8 mouse cellular contexts compared by ENCODE assay signal in the genomic region with DNA sequence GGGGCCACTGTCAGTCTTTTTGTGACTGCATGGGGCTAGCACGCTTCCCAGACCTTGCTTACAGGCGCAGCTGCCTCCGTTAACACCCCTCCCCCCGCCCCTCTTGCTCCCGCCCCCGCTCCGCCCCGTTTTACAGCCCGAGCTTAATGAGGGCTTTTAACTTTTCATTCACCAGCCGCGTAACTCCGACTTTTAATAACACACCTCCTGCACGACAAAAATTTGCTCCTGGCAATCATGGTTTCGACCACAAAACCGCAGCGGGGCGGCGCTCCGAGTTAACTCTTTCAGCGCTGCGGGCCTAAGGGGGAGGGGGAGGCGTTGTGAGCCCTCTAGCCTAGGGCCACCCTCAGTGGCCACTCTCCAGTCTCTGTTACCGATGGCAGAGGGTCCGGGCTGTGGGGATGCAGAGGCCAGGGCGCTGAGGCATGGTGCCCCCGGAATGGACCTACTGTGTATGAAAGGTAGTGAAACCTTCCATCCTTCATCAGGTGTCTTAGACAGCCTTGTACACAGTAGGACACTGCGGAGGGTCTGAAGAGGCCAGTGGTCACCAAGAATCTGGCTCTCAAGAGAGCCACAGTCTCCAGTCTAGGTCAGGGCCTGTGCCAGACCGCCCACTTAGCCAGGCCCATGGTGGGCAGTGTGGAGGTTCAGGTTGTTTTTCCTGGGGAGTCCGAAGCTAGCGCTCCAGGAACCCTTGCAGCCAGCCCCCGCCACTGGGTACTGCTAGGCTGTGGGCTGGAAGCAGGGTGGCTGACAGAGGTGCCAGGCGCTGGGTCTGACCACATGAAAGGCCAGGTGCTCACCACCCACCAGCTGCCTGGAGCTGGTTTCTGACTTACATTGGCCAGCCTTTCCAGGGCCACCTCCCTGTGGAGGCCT. TPM values are rescaled to one million over a fixed set of nuclear protein-coding genes. Genes with fewer than 3 reads are reported as not detected.
A peak's percentile ranks its signal among the peaks of the same experiment; 100 is the strongest.
DNase-seq lines count a peak whose midpoint lies in the region; ATAC-seq lines count a peak whose summit lies in the region.

No protein-coding gene starts in this region.

- peaks cover 73% of the 10 kb centered on the region for H3K27me3 ChIP-seq in heart, embryonic 10.5 days (ENCODE audit: insufficient read depth, poor library complexity, severe bottlenecking)
- peaks cover 27% of the 10 kb centered on the region for H3K27me3 ChIP-seq in heart, embryonic 15.5 days
- peaks cover 82% of the 10 kb centered on the region for H3K27me3 ChIP-seq in midbrain, embryonic 12.5 days

- DNase-seq in heart, embryonic 10.5 days (ENCODE audit: low spot score) = peak; percentile 84
- no peak for DNase-seq in heart, adult 8-10 months (ENCODE audit: low spot score)
- peak; percentile 44 for DNase-seq in brain, adult 2 months (ENCODE audit: low read depth, low spot score)
- DNase-seq in kidney, postnatal 36 days = peak; percentile 46 to 64
- DNase-seq in thymus, adult 18-20 months = peak; percentile 44 to 55
- no peak for DNase-seq in cerebellum, postnatal 36 days

- H3K9me3 ChIP-seq in heart, embryonic 10.5 days = no peaks in the 10 kb centered on the region
- H3K9me3 ChIP-seq in heart, embryonic 15.5 days (replicated peaks) = no peaks in the 10 kb centered on the region
- no peaks in the 10 kb centered on the region for H3K9me3 ChIP-seq in midbrain, embryonic 12.5 days

- H3K4me1 ChIP-seq in heart, embryonic 10.5 days = peaks cover 86% of the 10 kb centered on the region
- peaks cover 83% of the 10 kb centered on the region for H3K4me1 ChIP-seq in heart, embryonic 15.5 days (replicated peaks)
- H3K4me1 ChIP-seq in midbrain, embryonic 12.5 days = peaks cover 64% of the 10 kb centered on the region

- H3K36me3 ChIP-seq in heart, embryonic 10.5 days = no peaks in the 10 kb centered on the region
- H3K36me3 ChIP-seq in heart, embryonic 15.5 days = no peaks in the 10 kb centered on the region
- no peaks in the 10 kb centered on the region for H3K36me3 ChIP-seq in midbrain, embryonic 12.5 days

- peak overlapping the region; percentile 56 for H3K4me3 ChIP-seq in heart, embryonic 10.5 days
- peak overlapping the region; percentile 39 for H3K4me3 ChIP-seq in heart, embryonic 15.5 days
- peak overlapping the region; percentile 39 for H3K4me3 ChIP-seq in midbrain, embryonic 12.5 days

- H3K9ac ChIP-seq in heart, embryonic 15.5 days = peak overlapping the region; percentile 39
- peak overlapping the region; percentile 34; the same call in 1 of the 2 replicates for H3K9ac ChIP-seq in midbrain, embryonic 12.5 days (replicated peaks)

- H3K27ac ChIP-seq in heart, embryonic 10.5 days = peak overlapping the region; percentile 78
- H3K27ac ChIP-seq in heart, embryonic 15.5 days = peak overlapping the region; percentile 85
- no peak overlapping the region for H3K27ac ChIP-seq in midbrain, embryonic 12.5 days (replicated peaks)

- ATAC-seq in heart, embryonic 15.5 days (replicated peaks; ENCODE audit: insufficient number of reproducible peaks, insufficient read depth, low FRiP score, low read depth) = 0 out of 2 replicates have a peak, but pooled peaks have one; percentile 2
- ATAC-seq in midbrain, embryonic 12.5 days (ENCODE audit: low FRiP score, low read depth) = peak; percentile 77

- H3K4me2 ChIP-seq in heart, embryonic 15.5 days = peak overlapping the region; percentile 71
- peak overlapping the region; percentile 55 for H3K4me2 ChIP-seq in midbrain, embryonic 12.5 days (replicated peaks)

- WGBS in heart, embryonic 10.5 days = 11% methylated on average over 32 of the region's 32 CpGs
- WGBS in heart, embryonic 15.5 days = 13% methylated on average over 32 of the region's 32 CpGs
- WGBS in midbrain, embryonic 12.5 days = 12% methylated on average over 32 of the region's 32 CpGs

RNA-seq across cellular contexts. Expression of a gene that starts 3.0 kb away (rescaled TPM):
- 4.3 and 14.1 TPM in 2 replicates for polyA plus RNA-seq in heart, embryonic 10.5 days (2016; fragmentation: Nextera tagmentation; extraction: Ambion mirVana)
- total RNA-seq in heart, adult 8-10 months (2022) = not detected
- 5.4 and 5.9 TPM in 2 replicates for polyA plus RNA-seq in heart, embryonic 15.5 days (2015; fragmentation: Nextera tagmentation; extraction: Ambion mirVana)
- polyA plus RNA-seq in midbrain, embryonic 12.5 days (2016; fragmentation: Nextera tagmentation; extraction: Ambion mirVana) = 4.0 and 6.7 TPM in 2 replicates

Comparison
In these comparisons a context has a peak if more than half of its experiments do, and no peak if none do; other contexts are left out.
1. DNase-seq: peak in heart, embryonic 10.5 days (single experiment), brain, adult 2 months (single experiment), kidney, postnatal 36 days (2 of 2) and thymus, adult 18-20 months (2 of 2); none in heart, adult 8-10 months (single experiment) and cerebellum, postnatal 36 days (0 of 2).
2. Peak in every context shown above with its lines, with median percentiles within 50 percentile points of each other: H3K4me3 ChIP-seq.